Mouse (Mus musculus) spleen, adult 2 months (tissue): Measurements from ENCODE around the gene Ndel1.

Experiments used
- CTCF ChIP-seq: fragments of 200-500 bp; IDR thresholded peaks from 2 replicates; pipeline ENCODE4 v1.5.1; 2011; ENCODE audit warnings: mild to moderate bottlenecking, inconsistent platforms; ENCODE audit not compliant: insufficient read depth, insufficient read length, insufficient replicate concordance; ENCODE audit errors: extremely low read depth
- POLR2A ChIP-seq: fragments of 200-500 bp; IDR thresholded peaks from 2 replicates; pipeline ENCODE4 v1.6.1; 2011; ENCODE audit warnings: low read depth, low read length, inconsistent platforms

DNA sequence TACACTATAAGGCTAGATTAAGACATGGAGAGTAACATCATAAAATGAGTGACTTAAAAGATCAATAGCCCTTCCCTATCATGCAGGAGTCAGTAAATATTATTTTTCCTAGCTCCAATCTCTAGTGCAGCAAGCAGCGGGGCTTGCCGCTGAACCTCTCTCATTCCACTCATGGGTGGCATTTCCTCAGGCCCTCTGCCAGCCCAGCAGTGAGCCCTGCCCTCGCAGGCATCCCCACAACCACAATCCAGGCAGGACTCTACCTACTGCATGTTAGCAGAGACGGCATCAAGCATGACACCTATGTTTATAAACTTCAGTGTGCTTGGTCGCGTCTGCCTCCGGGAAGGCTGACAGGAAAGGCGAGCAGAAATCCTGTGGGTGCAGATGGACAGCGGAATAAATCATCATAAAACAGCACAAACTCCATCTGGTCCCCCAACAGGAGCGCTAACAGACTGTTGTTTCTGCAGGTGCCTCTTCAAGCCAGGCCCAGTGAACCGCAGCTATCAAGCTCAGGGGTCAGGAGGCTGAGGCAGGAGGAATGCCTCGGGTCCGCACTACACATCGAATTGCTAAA lies 52.3 kb downstream of the Ndel1 start:
- TF ChIP-seq POLR2A (no peak), CTCF (no peak)
